Mouse (Mus musculus): ENCODE results near the gene Atg9b.

- TF ChIP-seq E2F4 (IDR thresholded peaks at IDR 0.05; ENCODE audit: insufficient read depth) (no peak), MYOD1 (IDR thresholded peaks at IDR 0.05; ENCODE audit: control insufficient read depth in 1 of 3, insufficient read length in 2 of 3, low read depth in 2 of 3) (no peak), POLR2A (IDR thresholded peaks at IDR 0.05; ENCODE audit: insufficient read length, low read depth) (no peak), CEBPB (IDR thresholded peaks at IDR 0.05; ENCODE audit: insufficient read depth, poor library complexity, severe bottlenecking) (no peak), MYOG (IDR thresholded peaks at IDR 0.05; ENCODE audit: control insufficient read depth in 1 of 3, insufficient read depth in 1 of 3, insufficient read length in 2 of 3, low read depth in 2 of 3) (no peak), USF1 (IDR thresholded peaks at IDR 0.05; ENCODE audit: low read depth) (no peak), TCF12 (IDR thresholded peaks at IDR 0.05; ENCODE audit: insufficient read depth, poor library complexity, severe bottlenecking) (no peak)
These were observed 54.6 kb downstream of the Atg9b start for GRCm38 (mm10) chr5:24337366-24337765.
